Mouse (Mus musculus): ENCODE results near the gene Kctd19. TPM values are rescaled to one million over a fixed set of nuclear protein-coding genes. Genes with fewer than 3 reads are reported as not detected.
A peak's percentile ranks its signal among the peaks of the same experiment; 100 is the strongest.

Gene Kctd19
- 0.12 TPM in 1 of 2 replicates, not detected in the other for polyA plus RNA-seq (2016; fragmentation: Nextera tagmentation; extraction: Ambion mirVana)

DNA sequence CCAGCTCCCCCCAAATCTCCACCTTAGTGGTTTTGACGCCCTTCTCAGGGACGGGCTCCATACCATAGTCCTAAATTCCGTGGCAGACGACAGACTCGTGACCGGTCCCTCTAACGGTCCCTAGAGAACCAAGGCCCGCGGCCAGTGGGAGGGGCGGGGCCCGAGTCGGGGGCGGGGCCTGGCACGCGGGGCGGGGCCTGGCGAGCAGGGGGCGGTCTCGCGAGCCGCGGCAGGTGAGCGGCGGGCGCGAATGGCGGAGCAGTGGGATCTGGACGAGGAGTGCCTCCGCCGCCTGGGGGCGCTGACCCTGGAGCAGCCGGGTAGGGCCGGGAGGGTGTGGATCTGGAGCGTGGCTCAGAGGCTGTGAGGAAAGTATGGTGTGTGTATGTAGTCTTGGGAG lies at the start of gene Kctd19, which contains the start of gene Lrrc36:
Gene Kctd19 (minus strand): TSS at position 112 of the 400 bp plus-strand sequence.
Gene Lrrc36 (plus strand): TSS at position 181 of the 400 bp plus-strand sequence.
- H3K27me3 ChIP-seq (ENCODE audit: insufficient read depth, poor library complexity, severe bottlenecking): peaks cover 39% of the 10 kb centered on the region
- H3K36me3 ChIP-seq: no peaks in the 10 kb centered on the region
- H3K27ac ChIP-seq: peak within 1 kb of the TSS; percentile 23; the same call in 1 of the 2 replicates
- peak within 1 kb of the TSS; percentile 50 for H3K4me3 ChIP-seq
- no peaks in the 10 kb centered on the region for H3K9me3 ChIP-seq
- DNase-seq (ENCODE audit: low spot score): peak; percentile 71
- H3K4me1 ChIP-seq (replicated peaks): peaks cover 9% of the 10 kb centered on the region
- WGBS: 2% methylated on average over 34 of the region's 34 CpGs

DNA sequence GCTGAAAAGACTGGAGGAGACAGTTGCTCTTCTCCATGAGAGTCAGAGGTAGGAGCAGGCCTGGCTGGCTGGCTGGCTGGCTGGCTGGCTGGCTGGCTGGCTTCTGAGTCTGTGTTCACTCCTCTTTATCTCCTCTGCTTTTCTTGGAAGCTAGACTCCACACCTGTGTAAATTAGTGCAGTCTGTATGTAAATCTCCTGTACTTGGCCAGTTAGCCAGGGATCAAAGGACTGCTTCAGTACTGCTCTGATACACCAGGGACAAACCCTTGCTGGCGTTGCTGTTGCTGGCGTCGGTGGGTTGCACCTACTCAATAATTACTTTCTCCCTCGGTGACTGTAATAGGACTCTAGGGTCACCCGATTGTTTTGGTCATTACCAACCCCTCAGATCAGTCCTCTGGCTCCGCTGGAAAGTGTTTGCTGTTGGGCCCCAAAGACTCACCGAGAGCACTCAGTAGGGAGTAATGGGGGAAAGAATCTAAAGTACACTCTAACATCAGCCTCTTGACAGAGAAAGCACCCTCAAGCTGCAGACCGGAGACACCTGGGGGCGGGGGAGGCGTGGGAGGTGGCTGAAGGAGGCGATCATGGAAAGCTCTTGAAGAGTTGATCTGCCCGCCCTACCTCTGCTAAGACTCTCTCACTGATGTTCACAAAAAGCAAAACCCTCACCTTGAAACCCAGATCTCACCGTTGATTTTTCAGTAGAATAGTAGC lies 47.9 kb upstream of the Kctd19 start:
- WGBS: 73% methylated on average over 13 of the region's 13 CpGs
- no peak overlapping the region for H3K4me3 ChIP-seq
- peaks cover 3% of the 10 kb centered on the region for H3K36me3 ChIP-seq
- no peaks in the 10 kb centered on the region for H3K27me3 ChIP-seq (ENCODE audit: insufficient read depth, poor library complexity, severe bottlenecking)
- DNase-seq (ENCODE audit: low spot score): no peak
- H3K27ac ChIP-seq: no peak overlapping the region; the same call in 1 of the 2 replicates
- H3K4me1 ChIP-seq (replicated peaks): peaks cover 48% of the 10 kb centered on the region
- no peaks in the 10 kb centered on the region for H3K9me3 ChIP-seq

DNA sequence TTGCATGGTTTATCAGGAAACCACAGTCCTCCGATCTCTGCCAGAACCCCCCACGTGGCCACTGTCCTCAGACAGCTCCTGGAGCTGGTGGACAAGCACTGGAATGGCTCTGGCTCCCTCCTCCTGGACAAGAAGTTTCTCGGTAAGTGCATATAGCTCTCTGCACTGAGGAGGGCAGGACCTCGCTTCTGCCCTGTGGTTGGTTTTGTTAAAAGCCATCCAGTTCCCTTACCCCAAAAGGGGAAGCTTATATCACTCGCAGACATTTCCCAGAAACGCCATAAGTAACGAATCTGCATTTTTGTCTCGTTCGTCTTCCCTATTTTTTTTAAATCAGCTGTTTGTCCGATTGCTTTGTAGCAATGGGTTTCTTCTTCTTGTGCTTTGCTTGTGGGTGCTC lies 41.9 kb upstream of the Kctd19 start:
- Histone ChIP-seq H3K4me1 (replicated peaks) (peaks cover 26% of the 10 kb centered on the region), H3K27me3 (ENCODE audit: insufficient read depth, poor library complexity, severe bottlenecking) (no peaks in the 10 kb centered on the region), H3K4me3 (no peak overlapping the region), H3K9me3 (no peaks in the 10 kb centered on the region), H3K27ac (no peak overlapping the region), H3K36me3 (no peaks in the 10 kb centered on the region)
- no peak for DNase-seq (ENCODE audit: low spot score)
- 67% methylated on average over 10 of the region's 10 CpGs for WGBS

DNA sequence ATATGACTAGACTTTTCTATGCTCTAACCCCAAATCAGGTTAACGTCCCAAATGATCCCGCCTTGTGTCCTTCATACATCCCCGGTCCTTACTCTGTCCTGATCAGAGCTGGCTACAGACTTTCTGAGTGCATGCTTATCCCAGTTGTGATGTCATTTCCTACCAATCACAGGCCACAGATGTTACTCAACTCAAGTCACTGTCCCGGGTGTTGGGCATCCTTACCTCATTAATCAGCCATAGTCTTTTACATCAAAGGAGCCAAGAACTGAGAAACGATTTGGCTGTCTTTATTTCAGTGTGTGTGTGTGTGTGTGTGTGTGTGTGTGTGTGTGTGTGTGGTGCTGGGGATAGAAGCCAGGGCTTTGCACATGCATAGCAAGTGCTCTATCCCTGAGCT lies 40.8 kb upstream of the Kctd19 start:
- H3K27me3 ChIP-seq (ENCODE audit: insufficient read depth, poor library complexity, severe bottlenecking): no peaks in the 10 kb centered on the region
- no peak overlapping the region for H3K4me3 ChIP-seq
- no peaks in the 10 kb centered on the region for H3K36me3 ChIP-seq
- H3K9me3 ChIP-seq: no peaks in the 10 kb centered on the region
- DNase-seq (ENCODE audit: low spot score): no peak
- no peak overlapping the region for H3K27ac ChIP-seq
- WGBS: 78% methylated on average over 5 of the region's 5 CpGs
- H3K4me1 ChIP-seq (replicated peaks): peaks cover 26% of the 10 kb centered on the region

DNA sequence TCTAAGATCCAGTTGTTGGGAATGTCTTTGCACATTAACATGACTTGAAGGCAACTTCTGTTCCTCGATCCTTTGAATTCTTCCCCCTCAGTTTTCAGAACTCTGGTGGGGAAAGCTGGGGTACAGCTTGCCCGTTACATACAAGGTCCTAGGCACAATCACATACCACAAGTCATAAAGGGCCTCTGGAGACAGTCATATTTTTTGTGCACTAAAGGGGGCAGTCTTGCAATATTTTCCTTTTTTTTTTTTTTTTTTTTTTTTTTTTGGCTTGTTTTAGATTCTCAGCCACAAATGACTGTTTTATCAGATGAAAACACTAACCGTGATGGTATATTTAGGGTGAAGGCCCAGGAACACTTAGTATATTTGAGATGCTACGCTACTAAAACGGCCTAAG lies 40.0 kb upstream of the Kctd19 start:
- H3K36me3 ChIP-seq: no peaks in the 10 kb centered on the region
- no peaks in the 10 kb centered on the region for H3K27me3 ChIP-seq (ENCODE audit: insufficient read depth, poor library complexity, severe bottlenecking)
- no peak for DNase-seq (ENCODE audit: low spot score)
- H3K27ac ChIP-seq: peak overlapping the region; percentile 40; the same call in 1 of the 2 replicates
- H3K4me1 ChIP-seq (replicated peaks): peaks cover 22% of the 10 kb centered on the region
- H3K9me3 ChIP-seq: no peaks in the 10 kb centered on the region
- 85% methylated on average over 5 of the region's 5 CpGs for WGBS
- H3K4me3 ChIP-seq: no peak overlapping the region

DNA sequence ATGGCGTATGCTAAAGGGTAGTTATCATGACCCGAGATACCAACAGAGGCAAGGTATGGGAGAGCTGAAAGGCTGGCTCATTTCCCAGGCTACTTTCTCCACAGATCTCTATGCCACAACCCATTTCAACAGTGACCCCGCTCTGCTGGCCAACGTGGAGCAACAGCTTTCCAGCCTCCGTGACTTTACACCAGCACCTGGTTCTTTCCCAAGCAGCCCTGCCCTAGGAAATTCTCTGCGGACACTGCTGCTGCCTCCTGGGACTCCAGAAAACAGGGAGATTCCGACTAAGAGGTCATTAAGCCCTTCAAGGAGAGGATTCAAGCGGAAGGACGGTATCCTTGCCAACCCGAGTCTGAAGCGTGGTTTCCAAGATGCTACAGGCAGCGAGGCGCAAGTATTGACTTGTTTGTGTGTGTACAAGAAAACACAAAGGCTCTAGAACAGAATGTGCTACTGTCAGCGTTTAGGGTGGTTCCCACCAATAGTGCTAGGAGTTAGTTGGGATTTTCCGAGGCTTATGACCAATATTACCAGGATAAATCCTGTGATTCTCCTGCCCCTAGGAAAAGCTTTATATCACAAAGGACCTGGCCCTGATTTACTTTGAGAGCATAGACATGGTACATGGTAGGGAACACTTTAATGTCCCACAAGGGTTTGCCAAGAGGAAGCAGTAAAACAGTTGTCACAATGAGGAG lies 38.8 kb upstream of the Kctd19 start:
- WGBS: 70% methylated on average over 15 of the region's 15 CpGs
- H3K27ac ChIP-seq: peak overlapping the region; percentile 56; the same call in 1 of the 2 replicates
- DNase-seq (ENCODE audit: low spot score): no peak
- no peak overlapping the region for H3K4me3 ChIP-seq
- peaks cover 13% of the 10 kb centered on the region for H3K4me1 ChIP-seq (replicated peaks)
- no peaks in the 10 kb centered on the region for H3K36me3 ChIP-seq
- no peaks in the 10 kb centered on the region for H3K27me3 ChIP-seq (ENCODE audit: insufficient read depth, poor library complexity, severe bottlenecking)
- H3K9me3 ChIP-seq: no peaks in the 10 kb centered on the region

DNA sequence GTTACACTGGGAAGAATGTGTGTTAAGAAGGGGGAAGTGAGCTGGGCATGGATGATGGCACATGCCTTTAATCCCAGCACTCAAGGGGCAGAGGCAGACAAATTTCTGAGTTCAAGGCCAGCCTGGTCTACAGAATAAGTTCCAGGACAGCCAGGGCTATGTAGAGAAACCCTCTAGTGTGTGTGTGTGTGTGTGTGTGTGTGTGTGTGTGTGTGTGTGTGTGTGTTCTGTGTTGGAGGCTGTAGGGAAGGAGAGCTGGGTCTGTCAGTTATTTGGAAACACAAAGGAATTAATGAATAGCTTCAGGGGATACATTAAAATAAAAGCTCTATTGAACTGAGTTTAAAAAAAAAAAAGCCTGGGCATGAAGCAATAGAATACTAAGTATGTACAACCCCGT lies 37.7 kb upstream of the Kctd19 start:
- WGBS: 44% methylated on average over 1 of the region's 1 CpGs
- no peak for DNase-seq (ENCODE audit: low spot score)
- Histone ChIP-seq H3K4me1 (replicated peaks) (peaks cover 17% of the 10 kb centered on the region), H3K36me3 (no peaks in the 10 kb centered on the region), H3K27me3 (ENCODE audit: insufficient read depth, poor library complexity, severe bottlenecking) (no peaks in the 10 kb centered on the region), H3K9me3 (no peaks in the 10 kb centered on the region), H3K4me3 (no peak overlapping the region), H3K27ac (no peak overlapping the region; the same call in 1 of the 2 replicates)

DNA sequence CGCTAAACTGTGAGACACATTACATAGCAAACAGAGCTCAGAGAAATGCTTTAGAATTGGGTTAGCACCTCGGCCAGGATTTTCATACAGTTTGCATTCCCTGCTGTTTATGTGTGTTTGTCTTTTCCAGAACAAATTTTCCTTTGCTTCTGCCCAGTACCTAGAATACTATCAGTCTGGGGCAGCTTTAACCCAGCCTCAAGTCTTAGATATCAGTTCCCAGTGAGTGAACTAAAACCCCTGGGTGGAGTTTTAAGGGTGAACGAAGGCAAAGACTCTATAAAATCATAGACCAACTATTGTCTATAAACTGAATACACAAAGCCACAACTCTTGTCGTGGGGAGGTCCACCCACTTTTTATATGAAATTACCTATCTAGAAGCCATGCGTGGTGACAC lies 35.3 kb upstream of the Kctd19 start:
- Histone ChIP-seq H3K4me1 (replicated peaks) (peaks cover 26% of the 10 kb centered on the region), H3K27ac (0 out of 2 replicates have a peak overlapping the region, but pooled peaks have one; percentile 40), H3K9me3 (no peaks in the 10 kb centered on the region), H3K4me3 (no peak overlapping the region), H3K36me3 (no peaks in the 10 kb centered on the region), H3K27me3 (ENCODE audit: insufficient read depth, poor library complexity, severe bottlenecking) (no peaks in the 10 kb centered on the region)
- no peak for DNase-seq (ENCODE audit: low spot score)
- WGBS: 91% methylated on average over 5 of the region's 5 CpGs

DNA sequence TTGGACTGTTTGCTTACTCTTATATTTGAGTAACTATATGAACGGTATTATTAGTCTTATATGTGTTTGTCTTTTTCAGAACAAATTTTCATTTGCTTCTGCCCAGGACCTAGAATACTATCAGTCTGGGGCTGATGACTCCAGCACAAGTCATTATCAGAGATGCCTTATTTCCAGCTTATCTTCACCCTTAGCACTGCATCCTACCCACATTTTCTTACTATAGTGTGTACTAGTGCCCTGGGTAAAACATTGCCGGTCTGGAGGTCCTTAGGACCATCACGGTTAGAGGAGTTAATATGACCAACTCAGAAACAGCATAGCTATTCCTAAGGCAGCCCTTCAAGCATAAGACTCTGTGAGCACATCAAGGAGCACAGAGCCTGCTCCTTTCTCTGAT lies 34.9 kb upstream of the Kctd19 start:
- Histone ChIP-seq H3K4me3 (no peak overlapping the region), H3K4me1 (replicated peaks) (peaks cover 26% of the 10 kb centered on the region), H3K27ac (0 out of 2 replicates have a peak overlapping the region, but pooled peaks have one; percentile 40), H3K27me3 (ENCODE audit: insufficient read depth, poor library complexity, severe bottlenecking) (no peaks in the 10 kb centered on the region), H3K36me3 (no peaks in the 10 kb centered on the region), H3K9me3 (no peaks in the 10 kb centered on the region)
- DNase-seq (ENCODE audit: low spot score): no peak
- WGBS: 97% methylated on average over 3 of the region's 3 CpGs

DNA sequence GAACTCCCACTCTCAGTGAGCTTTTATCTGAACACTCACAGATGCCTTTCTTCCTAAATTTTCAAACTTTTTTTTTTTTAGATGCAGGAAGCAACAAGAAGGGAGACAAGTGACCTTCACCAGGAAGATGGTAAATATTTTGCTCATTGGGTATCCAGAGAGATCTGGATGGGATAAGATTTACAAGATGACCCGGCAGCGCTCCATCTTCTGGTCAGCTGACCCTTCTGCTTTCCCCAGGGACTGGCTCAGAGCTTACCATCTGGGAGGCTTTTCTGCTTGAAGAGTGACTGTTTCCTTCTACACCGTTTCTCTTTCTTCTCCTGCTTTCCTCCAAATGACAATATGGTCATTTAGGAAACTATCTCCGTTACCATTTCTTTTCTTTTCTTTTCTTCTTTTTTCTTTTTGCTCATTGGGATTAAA lies 32.8 kb upstream of the Kctd19 start:
- Histone ChIP-seq H3K4me3 (peak overlapping the region; percentile 35), H3K4me1 (replicated peaks) (peaks cover 21% of the 10 kb centered on the region), H3K27me3 (ENCODE audit: insufficient read depth, poor library complexity, severe bottlenecking) (no peaks in the 10 kb centered on the region), H3K27ac (peak overlapping the region; percentile 92), H3K36me3 (no peaks in the 10 kb centered on the region), H3K9me3 (no peaks in the 10 kb centered on the region)
- peak; percentile 70 for DNase-seq (ENCODE audit: low spot score)
- WGBS: 9% methylated on average over 4 of the region's 4 CpGs

DNA sequence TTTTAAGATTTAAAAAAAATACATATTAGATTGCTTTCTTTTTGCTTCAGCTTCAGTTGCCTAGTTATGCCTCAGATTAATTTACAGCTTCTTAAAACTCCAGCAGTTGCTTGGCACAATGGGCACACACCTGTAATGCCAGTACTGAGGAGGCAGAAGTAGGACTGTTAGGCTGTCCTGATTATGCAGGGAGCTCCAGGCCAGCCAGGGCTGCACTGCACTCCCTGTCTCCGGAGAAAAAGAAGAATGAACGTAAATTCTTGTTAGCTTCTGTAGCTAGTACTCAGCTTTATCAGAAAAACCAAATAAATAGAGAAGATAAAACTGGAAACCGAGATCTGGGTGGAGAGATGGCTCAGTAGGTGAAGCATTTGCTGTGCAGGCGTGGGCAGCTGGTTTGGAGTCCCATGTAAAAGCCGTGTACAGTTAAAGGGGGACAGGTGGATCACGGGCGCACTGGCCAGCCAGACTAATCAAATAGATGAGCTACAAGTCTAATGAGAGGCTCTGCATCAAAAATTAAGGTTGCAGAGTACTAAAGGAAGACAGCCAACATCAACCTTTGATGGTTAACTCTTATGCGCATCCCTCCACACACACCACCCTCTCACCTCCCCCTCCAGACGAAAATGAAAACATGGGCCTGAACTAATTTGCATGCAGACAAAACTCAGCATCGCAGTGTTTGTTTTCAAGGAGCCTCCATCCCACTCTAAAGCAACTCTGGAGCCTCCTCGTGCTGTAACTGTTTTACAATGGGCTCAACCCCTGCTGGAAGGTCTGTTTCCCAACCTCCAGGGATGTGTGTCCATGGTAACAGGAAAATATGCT lies 32.2 kb upstream of the Kctd19 start:
- 21% methylated on average over 11 of the region's 11 CpGs for WGBS
- Histone ChIP-seq H3K4me1 (replicated peaks) (peaks cover 21% of the 10 kb centered on the region), H3K27me3 (ENCODE audit: insufficient read depth, poor library complexity, severe bottlenecking) (no peaks in the 10 kb centered on the region), H3K27ac (peak overlapping the region; percentile 92), H3K4me3 (peak overlapping the region; percentile 35), H3K36me3 (no peaks in the 10 kb centered on the region), H3K9me3 (no peaks in the 10 kb centered on the region)
- DNase-seq (ENCODE audit: low spot score): peak; percentile 72

DNA sequence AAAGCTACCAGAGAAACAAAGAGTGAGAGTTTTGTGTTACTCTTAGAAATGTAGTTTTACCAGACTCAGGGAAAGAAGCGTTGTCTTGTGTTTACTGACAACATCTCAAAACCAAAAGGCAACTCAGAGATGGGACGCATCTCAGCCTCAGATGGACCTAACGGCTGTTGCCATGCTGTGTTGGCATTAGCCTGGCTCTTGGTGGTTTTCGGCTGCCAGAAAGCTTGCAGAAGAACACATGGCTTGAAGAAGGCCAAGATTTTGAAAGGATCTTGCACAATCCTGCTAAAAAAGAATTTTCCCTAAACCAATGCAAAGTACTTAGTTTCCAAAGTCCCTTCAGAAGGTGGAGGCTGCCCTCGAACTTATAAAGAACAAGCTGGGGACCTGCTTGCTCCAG lies 29.4 kb upstream of the Kctd19 start:
- no peak overlapping the region for H3K27ac ChIP-seq
- no peaks in the 10 kb centered on the region for H3K36me3 ChIP-seq
- H3K9me3 ChIP-seq: no peaks in the 10 kb centered on the region
- 93% methylated on average over 5 of the region's 5 CpGs for WGBS
- DNase-seq (ENCODE audit: low spot score): no peak
- no peak overlapping the region for H3K4me3 ChIP-seq
- H3K4me1 ChIP-seq (replicated peaks): peaks cover 21% of the 10 kb centered on the region
- no peaks in the 10 kb centered on the region for H3K27me3 ChIP-seq (ENCODE audit: insufficient read depth, poor library complexity, severe bottlenecking)
